Mouse (Mus musculus) right cerebral cortex, postnatal 4 days (tissue): ENCODE measurements at regions not wholly inside any gene's neighbourhood (a gene's known extent, or its start where the extent isn't known, plus 50 kb on each side); places are given as distances from the start of the nearest gene placed in this dataset.
A peak's percentile ranks its signal among the peaks of the same experiment; 100 is the strongest.

Experiments used
- DNase-seq: peaks from one replicate; pipeline ENCODE4 v3.0.0-alpha.2; 2022

- DNase-seq: no peak
Observed at GRCm38 (mm10) chr14:47862556-47862955, 214.3 kb downstream of the Ktn1 start.

- DNase-seq: no peak
Observed at GRCm38 (mm10) chr14:47863067-47863466, 214.8 kb downstream of the Ktn1 start.

- DNase-seq: no peak
Observed at GRCm38 (mm10) chr14:47863701-47864100, 215.5 kb downstream of the Ktn1 start.

- no peak for DNase-seq
Observed at GRCm38 (mm10) chr14:47867017-47867416, 218.8 kb downstream of the Ktn1 start.

GRCm38 (mm10) chr14:47868258-47868780 is 220.1 kb downstream of the Ktn1 start:
- DNase-seq: no peak

- no peak for DNase-seq
Observed at GRCm38 (mm10) chr14:47876585-47876984, 228.3 kb downstream of the Ktn1 start.

- DNase-seq: no peak
Observed at GRCm38 (mm10) chr14:47877167-47877566, 228.9 kb downstream of the Ktn1 start.

GRCm38 (mm10) chr14:47877771-47878443 is 229.7 kb downstream of the Ktn1 start:
- DNase-seq: no peak

DNA sequence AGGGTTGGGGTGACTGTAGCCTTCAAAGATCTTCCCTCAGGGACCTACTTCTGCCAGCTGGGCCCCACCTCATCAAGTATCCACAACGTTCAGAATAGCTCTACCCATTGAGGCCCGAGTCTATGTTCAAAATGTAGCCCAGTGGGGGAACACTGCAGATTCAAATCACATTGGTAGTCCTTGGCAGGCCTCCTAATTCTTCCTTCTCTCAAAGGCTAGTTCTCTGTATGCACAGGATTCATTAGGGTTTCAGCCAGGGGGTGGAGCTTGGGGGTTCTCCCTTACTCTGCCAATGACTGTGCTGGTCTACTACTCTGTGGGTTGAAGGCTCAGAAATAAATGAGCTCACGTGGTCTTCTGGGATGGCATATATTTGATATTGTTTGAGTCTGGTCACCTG is 235.3 kb upstream of the Peli2 start:
- DNase-seq: no peak

- DNase-seq: no peak
Observed at GRCm38 (mm10) chr14:47890251-47891198, 230.1 kb upstream of the Peli2 start.

DNA sequence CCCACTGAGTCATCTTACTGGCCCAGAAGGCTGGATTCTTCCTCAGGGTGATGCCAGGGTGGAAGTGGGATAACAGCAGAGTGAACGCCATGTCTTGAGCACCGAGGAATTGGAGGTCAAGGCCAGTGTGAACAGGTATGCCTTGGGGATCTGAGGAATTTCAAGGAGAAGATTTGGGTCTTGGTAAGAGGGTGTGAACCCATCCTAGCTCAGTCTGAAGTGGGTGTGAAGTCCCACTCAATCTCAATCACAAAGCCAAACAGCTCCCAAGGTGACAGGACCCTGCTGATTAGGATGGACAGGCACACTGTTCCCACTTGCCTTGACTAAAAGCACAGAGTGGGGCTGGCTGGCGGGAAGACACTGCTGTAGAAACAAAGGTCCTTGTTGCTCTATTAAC is 224.0 kb upstream of the Peli2 start:
- DNase-seq: no peak

GRCm38 (mm10) chr14:47897907-47898530 is 222.6 kb upstream of the Peli2 start:
- DNase-seq: peak; percentile 13

DNA sequence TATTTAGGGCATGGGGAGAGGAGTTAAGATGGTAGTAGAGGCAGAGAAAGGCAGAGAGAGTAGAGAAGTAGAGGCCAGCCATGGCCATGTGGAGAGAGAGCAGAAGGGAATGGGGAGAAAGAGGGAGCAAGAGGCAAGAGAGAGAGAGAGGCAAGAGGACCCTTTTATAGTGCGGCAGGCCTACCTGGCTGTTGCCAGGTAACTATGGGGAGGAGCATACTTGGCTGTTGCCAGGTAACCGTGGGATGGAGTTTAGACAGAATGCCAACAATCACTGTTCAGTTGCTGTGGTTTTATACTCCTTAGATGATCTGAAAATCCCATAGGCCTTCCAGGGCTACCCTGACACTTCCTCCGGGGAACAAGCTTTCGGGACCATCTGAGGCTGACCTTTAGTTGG is 222.0 kb upstream of the Peli2 start:
- no peak for DNase-seq

DNA sequence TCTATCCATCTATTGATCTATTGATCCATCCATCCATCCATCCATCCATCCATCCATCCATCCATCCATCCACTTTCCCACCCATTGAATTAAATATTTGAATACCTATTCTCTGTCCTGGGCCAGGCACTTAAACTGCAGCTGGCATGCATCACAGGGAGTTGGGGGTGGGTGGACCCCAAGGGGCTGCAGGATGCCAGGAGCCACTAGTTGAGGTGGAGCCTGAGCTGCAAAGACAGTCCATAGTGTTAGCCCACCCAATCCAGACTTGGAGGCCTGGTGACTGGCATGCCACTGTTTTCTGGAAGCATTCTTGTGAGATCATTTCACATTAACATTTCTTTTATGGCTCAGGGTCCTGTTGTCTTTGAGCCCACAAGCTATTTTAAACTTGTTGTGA is 215.3 kb upstream of the Peli2 start:
- DNase-seq: no peak

DNA sequence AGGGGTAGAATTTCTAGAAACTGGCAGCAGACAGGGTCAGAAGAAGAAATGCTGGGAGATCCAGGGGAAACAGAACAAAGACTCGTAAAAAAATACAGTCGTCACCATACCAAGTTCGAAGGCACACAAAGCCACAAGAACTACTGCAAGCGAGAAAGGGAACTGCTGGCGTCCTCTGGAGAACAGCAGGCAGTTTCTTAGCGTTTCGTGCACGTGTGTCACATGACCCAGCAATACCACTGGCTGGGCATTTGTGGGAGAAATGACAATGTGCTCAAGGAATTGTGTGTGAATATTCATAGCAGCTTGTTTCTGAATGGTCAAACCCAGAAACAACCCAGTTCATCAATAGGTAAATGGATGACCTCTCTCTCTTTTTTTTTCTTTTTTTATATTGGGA is 211.5 kb upstream of the Peli2 start:
- no peak for DNase-seq

DNA sequence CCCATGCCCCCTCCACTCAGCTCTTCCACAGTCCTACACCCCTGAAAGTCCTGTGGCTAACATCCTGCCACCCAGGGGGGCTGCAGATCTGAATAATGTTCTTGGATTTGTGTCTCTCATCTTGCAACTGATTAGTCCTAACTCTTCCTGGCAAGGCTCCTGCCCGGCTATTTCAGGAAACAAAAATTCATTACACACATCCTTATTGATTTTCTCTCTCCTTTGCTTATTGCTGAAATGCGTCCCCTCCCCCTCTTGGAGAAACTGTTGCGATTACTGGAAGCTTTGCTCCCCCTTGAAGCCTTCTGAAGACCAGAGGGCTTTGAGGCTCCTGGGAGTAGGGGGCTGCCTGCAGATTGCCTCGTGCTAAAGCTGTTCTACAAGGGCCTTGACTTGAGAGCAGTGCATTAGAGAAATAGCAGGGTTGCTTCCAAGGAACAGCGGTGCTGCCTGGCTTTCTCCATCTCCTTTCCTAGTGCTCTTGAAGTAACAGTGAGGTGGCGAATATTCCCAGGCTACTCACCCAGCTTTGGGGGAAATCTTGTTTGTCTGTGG is 209.8 kb upstream of the Peli2 start:
- DNase-seq: peak; percentile 8

DNA sequence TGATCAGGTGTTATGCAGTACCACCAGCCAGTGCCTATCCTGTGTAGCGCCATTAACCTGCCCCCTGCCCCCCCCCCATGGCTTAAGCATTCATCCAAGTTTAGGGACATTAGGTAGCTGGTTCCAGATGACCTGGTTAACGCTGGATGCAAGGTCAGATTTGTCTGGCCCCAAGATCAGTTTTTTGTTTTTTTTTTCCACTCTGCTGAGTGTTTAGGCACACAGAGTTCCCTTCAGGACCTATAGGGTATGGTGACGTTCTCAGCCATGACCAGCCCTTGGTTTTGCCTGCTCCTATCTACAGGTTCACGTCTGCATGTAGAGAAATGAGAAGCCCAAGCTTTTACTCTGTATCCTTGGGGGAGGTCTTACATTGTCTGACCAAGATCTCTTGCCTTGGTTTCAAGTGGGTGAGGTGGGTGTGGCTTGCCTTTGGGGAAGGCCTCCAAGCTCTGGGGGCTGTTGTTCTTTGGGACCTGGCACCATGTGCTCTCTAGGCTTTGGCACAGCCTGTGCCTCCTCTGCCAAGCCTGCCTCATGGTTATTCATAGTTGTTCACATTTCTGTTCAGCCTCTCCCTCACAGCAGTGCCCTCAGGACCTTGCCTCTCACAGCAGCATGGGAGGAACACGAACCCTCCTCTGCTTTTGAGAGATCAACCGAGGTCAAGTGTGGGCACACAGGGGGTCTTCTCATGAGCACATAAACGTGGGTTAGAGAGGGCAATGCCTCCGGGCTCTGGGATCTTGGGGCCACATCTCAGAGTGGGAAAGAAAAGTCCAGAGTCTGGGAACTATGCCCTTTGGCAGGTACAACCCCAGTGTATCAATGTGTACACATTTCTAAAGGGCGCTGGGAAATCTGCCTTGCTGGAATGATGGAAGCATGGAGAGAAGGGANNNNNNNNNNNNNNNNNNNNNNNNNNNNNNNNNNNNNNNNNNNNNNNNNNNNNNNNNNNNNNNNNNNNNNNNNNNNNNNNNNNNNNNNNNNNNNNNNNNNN is 208.8 kb upstream of the Peli2 start:
- peak; percentile 16 for DNase-seq

GRCm38 (mm10) chr14:47915621-47916020 is 205.0 kb upstream of the Peli2 start:
- no peak for DNase-seq

DNA sequence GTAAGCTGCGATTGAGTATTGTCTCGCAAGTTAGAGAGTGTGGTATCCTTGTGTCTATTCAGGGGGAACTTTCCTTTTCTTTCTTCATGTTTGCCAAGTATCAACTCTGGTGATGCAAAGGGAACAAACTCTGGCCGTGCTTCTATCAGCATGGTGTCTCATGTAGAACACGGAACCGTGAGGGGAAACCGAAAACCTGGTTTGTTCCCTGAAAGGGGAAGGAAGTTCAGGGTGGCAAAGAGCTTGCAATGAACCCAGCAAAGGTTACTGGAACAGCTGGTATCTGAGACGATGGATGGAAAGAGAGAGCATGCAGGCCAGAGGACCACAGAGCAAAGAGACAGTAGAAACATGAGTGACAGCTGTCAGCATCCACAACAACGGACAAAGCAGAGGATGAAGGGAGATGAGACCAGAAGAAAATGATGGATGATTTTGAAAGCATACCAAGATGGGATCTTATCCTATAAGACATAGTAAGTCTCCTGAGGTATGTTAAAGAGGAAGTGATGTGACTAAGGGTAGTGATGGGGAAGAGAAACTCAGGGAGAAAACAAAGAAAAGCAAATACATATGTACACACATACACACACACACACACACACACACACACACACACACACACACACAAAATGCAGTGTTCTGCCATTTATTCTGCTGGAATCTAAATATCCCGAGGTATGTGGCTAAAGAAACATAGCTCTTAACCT is 199.8 kb upstream of the Peli2 start:
- no peak for DNase-seq

- DNase-seq: no peak
Observed at GRCm38 (mm10) chr14:47921811-47922277, 198.8 kb upstream of the Peli2 start.

DNA sequence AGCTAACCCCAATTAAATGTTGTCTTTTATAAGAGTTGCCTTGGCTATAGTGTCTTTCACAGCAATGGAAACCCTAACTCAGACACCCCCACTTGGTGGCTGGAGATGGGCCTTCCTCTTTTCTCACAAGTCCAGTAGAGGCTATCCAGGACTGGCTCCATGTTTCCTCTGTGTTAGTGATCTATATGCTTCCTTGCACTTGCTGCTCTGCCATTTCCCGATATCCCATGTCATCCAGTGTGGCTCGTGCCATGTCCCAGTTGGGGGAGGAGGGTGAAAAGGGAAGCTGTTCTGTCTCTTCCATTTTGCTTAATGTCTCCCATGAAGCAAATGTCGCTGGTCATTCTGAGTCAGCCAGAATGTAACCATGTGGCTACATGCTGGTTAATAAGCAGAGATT is 194.2 kb upstream of the Peli2 start:
- no peak for DNase-seq
